Mouse (Mus musculus) layer of hippocampus, adult 18-20 months (tissue): ENCODE results near the gene Uchl1. TPM values are rescaled to one million over a fixed set of nuclear protein-coding genes. Genes with fewer than 3 reads are reported as not detected.

Source experiments
- DNase-seq, 2 experiments: peaks; one replicate each; pipeline ENCODE4 v3.0.0; 2022; ENCODE audit warnings: low spot score in 2 of 2
- long read RNA-seq: library from polyadenylated mRNA; stranded (forward); transcript quantifications from one replicate; pipeline ENCODE4 v2.0.0, GENCODE M21; 2021
- total RNA-seq, 2 experiments: library from RNA; stranded (reverse); gene quantifications; 2 replicates each; pipeline ENCODE4 v1.2.3; 2021

Uchl1 gene
- 100 to 1,000 TPM; 839 to 868 TPM for total RNA-seq
- long read RNA-seq, transcript Uchl1-202 (7 exons, 980 nt) = major isoform, 28 of 251 reads
- long read RNA-seq, partial matches to known transcripts = 30 of 251 reads
- long read RNA-seq, other reads (novel, unspliced or antisense) = 192 of 251 reads

GRCm38 (mm10) chr5:66675983-66676382 is at the start of gene Uchl1:
Gene Uchl1, plus strand, starts transcription at chr5:66676091.
- peak; percentile 93 to 97 for DNase-seq

GRCm38 (mm10) chr5:66627805-66628204 is 48.1 kb upstream of the Uchl1 start:
- DNase-seq = no peak

GRCm38 (mm10) chr5:66635459-66636079 is 40.3 kb upstream of the Uchl1 start:
- no peak for DNase-seq

DNA sequence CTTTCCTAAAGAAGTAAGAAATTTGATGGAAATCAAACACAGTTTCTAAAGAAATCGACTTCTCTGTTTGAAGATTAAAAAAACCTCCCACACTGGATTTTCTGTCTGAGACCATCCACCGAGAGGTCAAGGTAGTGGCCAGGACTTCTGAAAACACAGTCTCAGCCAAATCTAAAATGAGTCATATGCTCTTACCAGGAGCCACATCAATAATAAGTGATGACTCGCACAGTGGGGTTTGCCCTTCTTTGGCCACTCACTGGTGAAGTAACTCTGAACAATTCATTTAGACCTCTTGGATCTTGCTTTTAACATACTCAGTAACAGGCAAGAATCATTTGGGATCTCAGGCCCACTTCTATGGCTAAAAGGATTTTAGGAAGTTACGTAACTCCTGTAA is 33.7 kb upstream of the Uchl1 start:
- no peak for DNase-seq

DNA sequence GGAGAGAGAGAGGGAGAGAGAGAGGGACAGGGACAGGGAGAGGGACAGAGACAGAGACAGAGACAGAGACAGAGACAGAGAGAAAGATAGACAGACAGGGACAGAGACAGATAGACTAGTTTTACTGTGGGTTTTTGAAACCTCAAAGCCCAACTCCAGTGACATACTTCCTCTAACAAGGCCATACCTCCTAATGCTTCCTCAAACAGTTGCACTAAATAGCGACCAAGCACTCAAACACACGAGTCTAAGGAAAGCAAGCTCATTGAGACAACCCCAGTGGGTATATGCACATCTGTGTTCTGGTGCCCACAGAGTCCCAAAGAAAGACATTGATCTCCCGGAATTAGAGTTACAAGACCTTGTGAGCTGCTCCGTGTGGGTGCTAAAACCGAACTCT is 32.6 kb upstream of the Uchl1 start:
- no peak for DNase-seq

- DNase-seq = no peak
These were observed 28.4 kb upstream of the Uchl1 start for GRCm38 (mm10) chr5:66647504-66647903.

GRCm38 (mm10) chr5:66654220-66654619 is 21.7 kb upstream of the Uchl1 start:
- DNase-seq = peak in 1 of 2 experiments; percentile 51

DNA sequence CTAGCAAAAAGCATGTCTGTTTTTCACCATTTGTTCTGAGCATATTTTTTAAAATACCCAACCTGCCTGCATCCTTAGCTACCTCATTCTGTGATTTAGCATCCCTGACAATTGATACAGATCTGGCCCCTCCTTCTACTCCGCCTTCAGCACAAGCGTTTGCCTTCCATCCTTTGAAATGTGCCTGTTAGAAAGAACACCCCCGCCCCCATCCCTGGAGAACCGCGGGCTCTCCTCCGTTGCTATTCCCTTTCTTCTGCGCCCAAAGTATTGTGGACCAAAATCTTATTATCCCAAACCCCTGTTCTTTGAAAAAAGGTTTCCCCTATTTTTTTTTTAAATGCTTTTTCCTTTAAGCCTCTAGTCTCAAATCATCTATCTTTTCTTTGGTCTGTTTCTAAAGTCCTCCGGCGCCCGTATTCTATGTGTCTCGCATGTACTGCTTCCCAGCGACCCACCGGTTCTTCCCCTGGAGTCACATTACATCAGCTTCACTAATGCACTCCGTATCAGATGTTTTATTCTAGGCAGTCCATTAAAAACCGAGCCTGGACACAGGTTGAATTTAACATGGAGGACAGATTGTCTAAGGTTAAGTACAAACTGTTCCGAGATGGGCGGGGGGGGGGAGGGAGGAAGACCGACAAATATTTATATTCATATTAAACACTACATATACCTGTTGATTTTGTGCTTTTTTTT is 551 bp upstream of the Uchl1 start:
- DNase-seq = peak; percentile 54 to 70

DNA sequence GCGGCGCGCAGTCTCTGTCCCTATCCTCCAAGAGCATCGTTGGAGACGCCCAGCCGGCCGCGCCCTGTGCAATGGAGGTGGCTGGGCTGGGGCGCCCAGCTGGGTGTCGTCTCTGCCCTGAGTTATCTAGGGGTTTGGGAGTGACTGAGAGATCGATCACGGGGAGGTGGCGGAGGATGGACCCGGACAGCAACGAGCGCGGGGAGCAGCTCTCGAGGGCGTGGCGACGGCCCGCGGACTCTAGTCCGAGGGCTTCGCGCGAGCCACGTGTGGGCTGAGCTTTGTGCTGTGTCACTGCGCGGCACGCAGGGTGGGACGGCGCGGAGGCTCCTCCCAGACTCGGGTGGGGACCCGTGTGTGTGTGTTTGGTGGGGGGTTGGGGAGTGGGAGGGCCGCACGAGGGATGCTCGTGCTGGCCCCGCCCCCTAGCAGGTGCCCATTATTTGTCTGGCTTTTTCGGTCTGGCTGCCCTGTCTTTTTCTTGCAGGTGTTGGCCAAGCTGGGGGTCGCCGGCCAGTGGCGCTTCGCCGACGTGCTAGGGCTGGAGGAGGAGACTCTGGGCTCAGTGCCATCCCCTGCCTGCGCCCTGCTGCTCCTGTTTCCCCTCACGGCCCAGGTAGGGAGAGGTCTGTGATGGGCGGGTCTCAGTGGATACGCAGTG is 696 bp downstream of the Uchl1 start:
- peak; percentile 69 to 80 for DNase-seq

DNA sequence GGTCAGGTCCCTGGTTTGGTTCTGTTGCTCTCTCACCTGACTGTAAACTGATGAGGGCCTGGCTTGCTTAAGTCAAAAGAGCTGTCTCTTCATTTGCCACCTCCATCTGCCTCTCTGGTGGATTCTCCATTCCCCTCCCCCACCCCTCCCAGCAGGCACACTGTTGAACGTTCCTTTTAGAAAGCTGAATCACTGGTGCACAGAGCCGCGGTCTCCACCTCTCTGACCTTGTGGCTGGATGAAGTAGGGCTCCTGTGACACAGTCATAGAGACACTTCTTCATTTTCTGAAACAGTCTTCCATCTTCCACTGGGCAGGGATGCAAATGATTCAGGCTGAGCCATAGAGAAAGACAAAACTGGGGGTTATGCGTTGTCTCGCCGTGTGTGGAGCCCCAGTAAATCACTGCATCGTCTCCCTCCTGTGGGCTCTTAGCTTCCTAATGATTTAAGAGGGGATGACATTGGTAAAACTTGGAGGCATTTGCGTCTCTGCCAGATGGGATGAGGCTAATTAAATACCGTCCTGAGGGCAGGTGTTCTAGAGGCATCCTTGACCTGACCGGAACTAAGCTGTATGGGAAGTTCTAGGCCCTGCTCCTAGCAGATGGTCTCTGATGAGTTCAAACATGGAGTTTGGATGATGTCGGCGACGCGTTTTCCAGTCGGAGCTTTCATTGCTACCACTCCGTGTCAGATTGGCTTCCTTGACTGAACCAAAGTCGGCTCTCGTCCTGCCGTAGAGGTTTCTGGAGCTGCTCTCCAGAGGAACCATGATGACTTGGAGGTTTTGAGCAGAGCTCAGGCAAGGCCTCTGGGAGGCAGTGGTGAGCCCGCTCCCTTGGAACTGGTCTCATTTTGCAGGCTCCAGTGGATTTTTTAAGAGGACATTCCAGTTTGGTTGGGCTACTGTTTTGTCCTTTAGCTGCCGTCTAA is 1.8 kb downstream of the Uchl1 start:
- DNase-seq = peak; percentile 25 to 53

DNA sequence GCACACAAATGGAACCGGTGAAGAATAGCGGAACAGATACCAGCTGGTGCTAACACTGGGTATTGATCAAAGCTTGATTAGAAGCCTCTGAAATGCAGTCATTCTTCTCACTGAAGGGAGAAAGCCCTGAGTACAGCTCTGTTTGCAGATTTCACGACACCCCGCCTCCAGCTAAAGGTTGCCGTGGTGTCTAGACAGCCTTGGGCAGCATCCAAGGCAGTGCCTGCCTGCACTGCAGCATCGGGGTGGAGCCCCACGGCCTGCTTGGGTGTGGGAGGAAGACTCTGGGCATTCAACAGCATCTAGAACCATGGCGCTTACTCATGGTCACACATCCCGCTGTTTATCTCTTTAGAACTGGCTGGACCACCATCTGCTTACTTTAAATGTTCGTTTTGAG is 3.3 kb downstream of the Uchl1 start:
- DNase-seq = peak; percentile 68 to 82

- no peak for DNase-seq
These were observed 10.0 kb downstream of the Uchl1 start for GRCm38 (mm10) chr5:66685930-66686329.

GRCm38 (mm10) chr5:66686863-66687262 is 11.0 kb downstream of the Uchl1 start:
- no peak for DNase-seq

DNA sequence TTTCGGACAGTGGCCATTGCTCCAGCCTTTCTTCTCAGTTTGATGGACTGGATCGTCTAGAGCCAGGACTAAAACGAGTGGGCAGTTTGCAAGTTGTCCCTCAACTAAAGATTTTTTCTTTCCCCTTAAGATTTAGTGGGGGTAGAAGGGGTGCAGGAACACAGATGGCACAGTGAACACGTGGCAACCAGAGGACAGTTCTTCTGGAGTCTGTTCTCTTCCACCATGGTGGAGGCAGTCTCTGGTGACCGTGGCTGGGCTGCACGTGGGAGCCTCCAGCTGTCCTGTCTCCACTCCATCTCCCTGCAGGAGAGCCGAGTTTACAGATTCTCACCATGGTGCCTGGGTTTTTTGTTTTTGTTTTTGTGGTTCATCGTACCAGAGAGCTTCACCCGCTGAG is 11.8 kb downstream of the Uchl1 start:
- no peak for DNase-seq

GRCm38 (mm10) chr5:66688286-66688685 is 12.4 kb downstream of the Uchl1 start:
- no peak for DNase-seq

- no peak for DNase-seq
These were observed 13.9 kb downstream of the Uchl1 start for GRCm38 (mm10) chr5:66689796-66690195.

DNA sequence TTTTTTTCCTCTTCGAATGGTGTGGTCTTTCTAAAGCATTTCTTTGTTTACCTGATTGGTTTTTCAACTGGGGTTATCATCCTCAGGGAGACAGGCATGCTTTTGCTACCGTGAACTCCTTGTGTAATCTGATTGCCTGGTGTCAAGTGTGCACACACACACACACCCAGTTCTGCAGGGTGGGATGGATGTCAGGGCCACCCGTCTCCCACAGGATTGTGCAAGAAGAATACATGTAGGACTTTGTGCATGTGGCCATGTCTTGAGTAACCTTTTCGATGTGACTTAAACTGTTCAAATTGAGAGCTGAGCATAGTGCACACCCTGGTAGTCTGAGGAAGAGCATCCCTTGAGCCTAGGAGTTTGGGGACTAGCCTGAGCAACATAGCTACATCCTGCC is 17.3 kb downstream of the Uchl1 start:
- no peak for DNase-seq

GRCm38 (mm10) chr5:66697119-66697518 is 21.2 kb downstream of the Uchl1 start:
- DNase-seq = peak in 1 of 2 experiments; percentile 82

- no peak for DNase-seq
These were observed 24.0 kb downstream of the Uchl1 start for GRCm38 (mm10) chr5:66699911-66700310.

DNA sequence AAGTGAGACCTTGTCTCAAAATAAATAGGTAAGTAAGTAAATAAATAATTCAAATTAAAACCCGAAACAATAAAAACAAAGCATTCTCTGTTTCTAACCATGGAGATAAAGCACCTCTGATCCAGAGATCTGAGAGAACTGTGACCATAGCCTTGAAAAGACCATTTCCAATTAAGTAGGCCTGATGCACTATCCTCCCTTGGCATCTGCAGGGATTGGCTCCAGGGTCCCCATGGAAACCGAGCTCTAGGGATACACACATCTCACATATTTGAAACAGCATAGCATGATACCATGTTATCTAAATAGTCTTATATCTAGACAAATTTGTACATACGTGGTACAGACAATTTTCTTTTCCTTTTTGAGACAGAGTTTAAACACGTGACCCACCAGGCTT is 26.1 kb downstream of the Uchl1 start:
- no peak for DNase-seq
